ENCODE assay signal across 29 mouse cellular contexts in genomic region chr8:57849074-57849473, GRCm38 (mm10).
DNase-seq lines count a peak whose midpoint lies in the region; ATAC-seq and TF ChIP-seq lines count a peak whose summit lies in the region.
"Had no signal": no experiment of that assay in that cellular context is flagged by ENCODE, and none has a peak within 500 bp of the region (broad histone marks: within the 10 kb centered on the region; RNA-seq: fewer than 3 reads in every experiment).

No protein-coding gene starts in this region.

- H3K9ac ChIP-seq in kidney, embryonic 15.5 days: no peak overlapping the region
- H3K9ac ChIP-seq: embryonic facial prominence, embryonic 13.5 days; forebrain, embryonic 12.5 days; forebrain, embryonic 15.5 days; heart, embryonic 12.5 days; heart, embryonic 15.5 days; hindbrain, embryonic 13.5 days; intestine, embryonic 15.5 days had no signal

- TF ChIP-seq POLR2A in cerebellum, adult 2 months (IDR thresholded peaks at IDR 0.05; ENCODE audit: borderline replicate concordance, insufficient read depth, low read length): no peak

- no peak for TF ChIP-seq CTCF in cerebellum, adult 2 months (IDR thresholded peaks at IDR 0.05; ENCODE audit: borderline replicate concordance, insufficient read depth, low read depth, low read length)

- no peaks in the 10 kb centered on the region for H3K9me3 ChIP-seq in kidney, embryonic 15.5 days (replicated peaks)
- H3K9me3 ChIP-seq: embryonic facial prominence, embryonic 10.5 days; embryonic facial prominence, embryonic 13.5 days; forebrain, embryonic 12.5 days; forebrain, embryonic 15.5 days; G1E; heart, embryonic 12.5 days; heart, embryonic 15.5 days; hindbrain, embryonic 10.5 days; hindbrain, embryonic 13.5 days; intestine, embryonic 15.5 days had no signal

- no peak overlapping the region for H3K4me3 ChIP-seq in cerebellum, adult 2 months (replicated peaks; ENCODE audit: insufficient read depth, low read depth, low read length)
- no peak overlapping the region for H3K4me3 ChIP-seq in kidney, embryonic 15.5 days (replicated peaks)
- H3K4me3 ChIP-seq: embryonic facial prominence, embryonic 10.5 days; embryonic facial prominence, embryonic 13.5 days; erythroblast, embryonic 14.5 days; forebrain, embryonic 12.5 days; forebrain, embryonic 15.5 days; heart, embryonic 12.5 days; heart, embryonic 15.5 days; hindbrain, embryonic 10.5 days; hindbrain, embryonic 13.5 days; intestine, embryonic 15.5 days had no signal

- H3K4me2 ChIP-seq in kidney, embryonic 15.5 days: no peak overlapping the region
- H3K4me2 ChIP-seq: embryonic facial prominence, embryonic 13.5 days; forebrain, embryonic 12.5 days; forebrain, embryonic 15.5 days; heart, embryonic 12.5 days; heart, embryonic 15.5 days; hindbrain, embryonic 13.5 days; intestine, embryonic 15.5 days had no signal

- DNase-seq in cerebellum, adult 11-12 months: peak; percentile 47
- DNase-seq in cerebellum, adult 8-10 months: no peak
- peak; percentile 44 to 66 for DNase-seq in cerebellum, adult 2 months
- peak; percentile 13 to 40 for DNase-seq in cerebellum, postnatal 10 days
- no peak for DNase-seq in left cerebral cortex, postnatal 4 days
- DNase-seq in lung, adult 18-20 months: no peak
- DNase-seq: adrenal gland, postnatal 10 days; adrenal gland, postnatal 36 days; B cell, adult 2 months; gastrocnemius, postnatal 25 days; heart, adult 18-20 months; heart, postnatal 10 days; heart, postnatal 36 days; kidney, adult 11 months had no signal

- H3K36me3 ChIP-seq in kidney, embryonic 15.5 days: no peaks in the 10 kb centered on the region
- H3K36me3 ChIP-seq: embryonic facial prominence, embryonic 10.5 days; embryonic facial prominence, embryonic 13.5 days; forebrain, embryonic 12.5 days; forebrain, embryonic 15.5 days; G1E; heart, embryonic 12.5 days; heart, embryonic 15.5 days; hindbrain, embryonic 10.5 days; hindbrain, embryonic 13.5 days; intestine, embryonic 15.5 days had no signal

- ATAC-seq in kidney, embryonic 15.5 days (replicated peaks; ENCODE audit: low FRiP score): no peak
- ATAC-seq: forebrain, embryonic 15.5 days; hindbrain, embryonic 16.5 days; intestine, embryonic 15.5 days; Patski had no signal

- peaks cover 5% of the 10 kb centered on the region for H3K4me1 ChIP-seq in cerebellum, adult 2 months (ENCODE audit: control insufficient read depth, insufficient read depth, low read length)
- H3K4me1 ChIP-seq in kidney, embryonic 15.5 days: no peaks in the 10 kb centered on the region
- H3K4me1 ChIP-seq: embryonic facial prominence, embryonic 10.5 days; embryonic facial prominence, embryonic 13.5 days; forebrain, embryonic 12.5 days; forebrain, embryonic 15.5 days; heart, embryonic 12.5 days; heart, embryonic 15.5 days; hindbrain, embryonic 10.5 days; intestine, embryonic 15.5 days had no signal

- H3K27me3 ChIP-seq in cerebellum, adult 2 months (ENCODE audit: control insufficient read depth, insufficient read depth, low read length): no peaks in the 10 kb centered on the region
- H3K27me3 ChIP-seq in kidney, embryonic 15.5 days: no peaks in the 10 kb centered on the region
- H3K27me3 ChIP-seq: CH12.LX; embryonic facial prominence, embryonic 13.5 days; forebrain, embryonic 12.5 days; forebrain, embryonic 15.5 days; heart, embryonic 12.5 days; heart, embryonic 15.5 days; hindbrain, embryonic 13.5 days; intestine, embryonic 15.5 days had no signal

- peak overlapping the region; percentile 13; the same call in 1 of the 2 replicates for H3K27ac ChIP-seq in cerebellum, adult 2 months (ENCODE audit: insufficient read depth, low read length)
- H3K27ac ChIP-seq in kidney, embryonic 15.5 days: no peak overlapping the region
- H3K27ac ChIP-seq: embryonic facial prominence, embryonic 10.5 days; embryonic facial prominence, embryonic 13.5 days; forebrain, embryonic 12.5 days; forebrain, embryonic 15.5 days; heart, embryonic 15.5 days; hindbrain, embryonic 10.5 days; hindbrain, embryonic 13.5 days; intestine, embryonic 15.5 days had no signal

- intact Hi-C loops in left cerebral cortex, postnatal 4 days (cut with DNase I): no loop called here

Comparison
In these comparisons a context has a peak if more than half of its experiments do, and no peak if none do; other contexts are left out.
1. DNase-seq: peak in cerebellum, adult 11-12 months (single experiment), cerebellum, adult 2 months (2 of 2) and cerebellum, postnatal 10 days (2 of 2); none in cerebellum, adult 8-10 months (single experiment), left cerebral cortex, postnatal 4 days (single experiment) and lung, adult 18-20 months (0 of 2).